Mouse (Mus musculus) left cerebral cortex, adult 11 months (tissue): Measurements from ENCODE around the gene Ahcy.
"Not testable (repeated sequence)": the region's sequence is repeated elsewhere in the genome, so short reads cannot be mapped to it uniquely, and the experiment has no call there.

ENCODE experiments used
- DNase-seq: peaks from one replicate; pipeline ENCODE4 v3.0.0; 2022; ENCODE audit warnings: low spot score

Ahcy gene

GRCm38 (mm10) chr2:155019673-155020072 is 54.6 kb downstream of the Ahcy start:
- peak; percentile 78 for DNase-seq

DNA sequence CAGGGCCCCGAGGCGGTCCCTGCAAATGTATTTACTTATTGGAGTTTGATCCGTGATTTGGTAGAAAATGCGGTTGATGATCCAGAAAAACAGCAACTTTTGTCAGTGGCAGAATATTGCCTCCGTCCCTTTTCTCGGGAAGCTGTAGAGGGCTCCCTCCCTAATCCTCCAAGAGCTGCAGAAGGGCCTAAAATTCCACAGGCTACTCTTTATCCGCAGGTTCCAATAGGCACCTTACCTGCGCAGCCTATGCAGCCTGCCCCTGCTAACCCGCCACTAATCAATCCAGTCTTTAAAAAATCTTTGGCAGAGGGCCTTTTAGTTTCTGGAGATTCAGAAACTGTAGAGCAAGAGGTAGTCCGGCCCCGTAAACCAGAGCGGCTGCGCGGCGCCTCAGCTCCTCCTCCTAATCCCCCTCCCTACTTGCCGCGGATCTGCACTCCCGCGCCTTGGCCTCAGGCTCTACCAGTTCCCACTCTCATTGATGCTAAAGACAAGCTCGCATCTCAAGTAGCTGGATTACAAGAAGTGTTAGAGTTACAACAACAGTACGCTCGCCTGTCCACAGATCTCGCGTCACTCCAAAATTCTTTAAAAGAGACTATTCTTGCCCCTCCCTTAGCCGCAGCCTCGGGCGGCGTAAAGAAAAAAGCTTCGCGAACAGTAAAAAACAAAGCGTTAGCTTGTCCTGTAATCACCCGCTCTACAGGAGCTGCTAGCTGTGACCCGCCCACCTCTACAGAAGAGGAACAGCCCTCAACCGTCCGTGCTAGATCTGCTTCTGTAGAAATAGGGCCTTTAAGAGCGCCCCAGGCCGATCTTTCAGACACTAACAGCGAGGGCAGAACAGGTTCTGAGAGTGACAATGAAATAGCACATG is 55.3 kb downstream of the Ahcy start:
- no peak for DNase-seq

DNA sequence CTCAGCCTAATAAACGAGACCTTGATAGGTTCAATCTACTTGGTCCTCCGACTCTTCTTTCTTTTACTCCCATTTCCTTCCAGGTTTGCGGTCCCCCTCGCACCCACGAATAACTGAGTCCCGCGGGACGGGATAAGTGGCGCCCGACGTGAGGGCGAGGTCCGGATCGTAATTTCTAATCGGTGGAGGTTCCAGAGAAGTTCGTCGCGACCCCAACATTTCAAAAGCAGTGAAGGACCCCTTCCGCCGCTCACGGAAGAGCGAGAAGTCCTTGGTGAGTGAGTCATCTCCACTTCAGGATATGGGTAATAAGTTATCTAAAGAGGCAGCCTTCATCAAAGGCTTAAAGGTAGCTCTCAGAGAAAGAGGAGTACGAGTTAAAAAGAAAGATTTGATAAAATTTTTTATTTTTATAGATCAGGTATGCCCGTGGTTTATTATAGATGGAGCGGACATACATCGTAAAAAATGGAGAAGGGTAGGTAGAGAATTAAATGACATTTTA is 56.0 kb downstream of the Ahcy start, which contains the start of gene Gm14226:
TSS of gene Gm14226 (plus strand) at position 16 of the 505 bp plus-strand sequence.
- DNase-seq: not testable (repeated sequence)

- not testable (repeated sequence) for DNase-seq
Measured at GRCm38 (mm10) chr2:155016751-155017150, 57.5 kb downstream of the Ahcy start.

DNA sequence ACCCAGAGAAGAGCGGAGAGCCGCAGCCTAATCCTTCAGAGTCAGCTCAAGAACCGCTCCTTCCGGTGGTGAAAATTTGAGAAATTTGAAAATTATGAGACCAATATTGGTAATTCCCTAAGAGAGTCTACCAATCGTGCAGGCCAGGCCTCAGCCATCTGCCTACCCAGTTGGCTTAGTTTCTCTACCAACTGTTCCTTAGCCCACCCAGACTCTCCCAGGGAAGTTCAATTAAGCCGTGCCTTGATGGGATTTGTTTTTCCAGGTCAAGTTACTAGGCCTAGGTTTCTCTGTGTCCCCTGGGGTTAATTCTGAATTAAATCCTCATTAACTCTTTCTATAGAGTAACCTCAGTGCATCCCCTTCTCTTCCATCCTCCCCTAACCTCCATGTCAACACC is 61.3 kb downstream of the Ahcy start:
- no peak for DNase-seq

- DNase-seq: no peak
Measured at GRCm38 (mm10) chr2:155011086-155011656, 63.1 kb downstream of the Ahcy start.
